Mouse (Mus musculus): ENCODE data around the gene Efs.

Efs gene

GRCm38 (mm10) chr14:54866936-54867335 is 59.0 kb downstream of the Efs start:
- peak in 1 of 2 experiments; percentile 42 for DNase-seq

Measured in cerebellum, postnatal 25 days (tissue).